Mouse (Mus musculus): ENCODE data around the gene Arhgap15. TPM values are rescaled to one million over a fixed set of nuclear protein-coding genes. Genes with fewer than 3 reads are reported as not detected.
A peak's percentile ranks its signal among the peaks of the same experiment; 100 is the strongest.

Gene Arhgap15
- polyA plus RNA-seq, 1 experiment from 2014 or later: 0.38 TPM

- Histone ChIP-seq H3K4me3 (replicated peaks) (no peak overlapping the region), H3K4me1 (no peaks in the 10 kb centered on the region), H3K36me3 (replicated peaks) (no peaks in the 10 kb centered on the region), H3K9ac (no peak overlapping the region), H3K4me2 (no peak overlapping the region), H3K27ac (no peak overlapping the region), H3K27me3 (no peaks in the 10 kb centered on the region), H3K9me3 (no peaks in the 10 kb centered on the region)
- WGBS: 88% methylated on average over 5 of the region's 5 CpGs
- no peak for ATAC-seq (ENCODE audit: low FRiP score)
Observed at GRCm38 (mm10) chr2:43841644-43842043, 93.0 kb downstream of the Arhgap15 start.

- Histone ChIP-seq H3K27me3 (no peaks in the 10 kb centered on the region), H3K36me3 (replicated peaks) (no peaks in the 10 kb centered on the region), H3K9me3 (no peaks in the 10 kb centered on the region), H3K4me1 (no peaks in the 10 kb centered on the region), H3K27ac (no peak overlapping the region), H3K4me3 (replicated peaks) (no peak overlapping the region), H3K4me2 (no peak overlapping the region), H3K9ac (no peak overlapping the region)
- ATAC-seq (ENCODE audit: low FRiP score): no peak
- 64% methylated on average over 3 of the region's 3 CpGs for WGBS
Observed at GRCm38 (mm10) chr2:43851195-43851594, 102.6 kb downstream of the Arhgap15 start.

- H3K9ac ChIP-seq: no peak overlapping the region
- no peak for ATAC-seq (ENCODE audit: low FRiP score)
- H3K9me3 ChIP-seq: no peaks in the 10 kb centered on the region
- H3K36me3 ChIP-seq (replicated peaks): no peaks in the 10 kb centered on the region
- no peaks in the 10 kb centered on the region for H3K4me1 ChIP-seq
- WGBS: 64% methylated on average over 5 of the region's 5 CpGs
- no peaks in the 10 kb centered on the region for H3K27me3 ChIP-seq
- no peak overlapping the region for H3K4me2 ChIP-seq
- no peak overlapping the region for H3K4me3 ChIP-seq (replicated peaks)
- H3K27ac ChIP-seq: no peak overlapping the region
Observed at GRCm38 (mm10) chr2:43862709-43863108, 114.1 kb downstream of the Arhgap15 start.

GRCm38 (mm10) chr2:43902403-43902973, 153.9 kb downstream of the Arhgap15 start:
- Histone ChIP-seq H3K9me3 (no peaks in the 10 kb centered on the region), H3K4me3 (replicated peaks) (no peak overlapping the region), H3K4me1 (no peaks in the 10 kb centered on the region), H3K27ac (no peak overlapping the region), H3K27me3 (no peaks in the 10 kb centered on the region), H3K36me3 (replicated peaks) (no peaks in the 10 kb centered on the region), H3K9ac (no peak overlapping the region), H3K4me2 (no peak overlapping the region)
- ATAC-seq (ENCODE audit: low FRiP score): peak; percentile 93
- WGBS: 24% methylated on average over 7 of the region's 7 CpGs

GRCm38 (mm10) chr2:43907496-43907895, 158.9 kb downstream of the Arhgap15 start:
- H3K36me3 ChIP-seq (replicated peaks): no peaks in the 10 kb centered on the region
- ATAC-seq (ENCODE audit: low FRiP score): no peak
- H3K4me1 ChIP-seq: no peaks in the 10 kb centered on the region
- H3K9ac ChIP-seq: no peak overlapping the region
- WGBS: 95% methylated on average over 5 of the region's 5 CpGs
- no peaks in the 10 kb centered on the region for H3K9me3 ChIP-seq
- no peak overlapping the region for H3K4me2 ChIP-seq
- no peak overlapping the region for H3K27ac ChIP-seq
- H3K27me3 ChIP-seq: no peaks in the 10 kb centered on the region
- H3K4me3 ChIP-seq (replicated peaks): no peak overlapping the region

GRCm38 (mm10) chr2:43914104-43914503, 165.5 kb downstream of the Arhgap15 start:
- Histone ChIP-seq H3K9me3 (no peaks in the 10 kb centered on the region), H3K36me3 (replicated peaks) (no peaks in the 10 kb centered on the region), H3K4me2 (no peak overlapping the region), H3K4me3 (replicated peaks) (no peak overlapping the region), H3K4me1 (no peaks in the 10 kb centered on the region), H3K27ac (no peak overlapping the region), H3K9ac (no peak overlapping the region), H3K27me3 (no peaks in the 10 kb centered on the region)
- ATAC-seq (ENCODE audit: low FRiP score): no peak
- 91% methylated on average over 6 of the region's 6 CpGs for WGBS

- H3K4me3 ChIP-seq (replicated peaks): no peak overlapping the region
- no peaks in the 10 kb centered on the region for H3K36me3 ChIP-seq (replicated peaks)
- H3K4me2 ChIP-seq: no peak overlapping the region
- H3K4me1 ChIP-seq: no peaks in the 10 kb centered on the region
- 91% methylated on average over 5 of the region's 5 CpGs for WGBS
- H3K27me3 ChIP-seq: no peaks in the 10 kb centered on the region
- no peak overlapping the region for H3K9ac ChIP-seq
- H3K9me3 ChIP-seq: no peaks in the 10 kb centered on the region
- H3K27ac ChIP-seq: no peak overlapping the region
- no peak for ATAC-seq (ENCODE audit: low FRiP score)
Observed at GRCm38 (mm10) chr2:43923863-43924340, 175.3 kb downstream of the Arhgap15 start.

- H3K36me3 ChIP-seq (replicated peaks): no peaks in the 10 kb centered on the region
- H3K4me2 ChIP-seq: no peak overlapping the region
- H3K27ac ChIP-seq: no peak overlapping the region
- H3K4me1 ChIP-seq: no peaks in the 10 kb centered on the region
- no peak overlapping the region for H3K9ac ChIP-seq
- no peak overlapping the region for H3K4me3 ChIP-seq (replicated peaks)
- H3K27me3 ChIP-seq: no peaks in the 10 kb centered on the region
- ATAC-seq (ENCODE audit: low FRiP score): no peak
- no peaks in the 10 kb centered on the region for H3K9me3 ChIP-seq
- WGBS: 87% methylated on average over 3 of the region's 3 CpGs
Observed at GRCm38 (mm10) chr2:43931687-43932086, 183.1 kb downstream of the Arhgap15 start.

- no peaks in the 10 kb centered on the region for H3K27me3 ChIP-seq
- 92% methylated on average over 5 of the region's 5 CpGs for WGBS
- no peak overlapping the region for H3K27ac ChIP-seq
- H3K4me2 ChIP-seq: no peak overlapping the region
- no peaks in the 10 kb centered on the region for H3K9me3 ChIP-seq
- no peaks in the 10 kb centered on the region for H3K36me3 ChIP-seq (replicated peaks)
- H3K9ac ChIP-seq: no peak overlapping the region
- no peaks in the 10 kb centered on the region for H3K4me1 ChIP-seq
- no peak for ATAC-seq (ENCODE audit: low FRiP score)
- no peak overlapping the region for H3K4me3 ChIP-seq (replicated peaks)
Observed at GRCm38 (mm10) chr2:43939196-43939595, 190.6 kb downstream of the Arhgap15 start.

GRCm38 (mm10) chr2:43945679-43946078, 197.1 kb downstream of the Arhgap15 start:
- H3K4me1 ChIP-seq: no peaks in the 10 kb centered on the region
- 96% methylated on average over 2 of the region's 2 CpGs for WGBS
- no peaks in the 10 kb centered on the region for H3K36me3 ChIP-seq (replicated peaks)
- ATAC-seq (ENCODE audit: low FRiP score): no peak
- H3K27ac ChIP-seq: no peak overlapping the region
- no peak overlapping the region for H3K4me3 ChIP-seq (replicated peaks)
- no peaks in the 10 kb centered on the region for H3K27me3 ChIP-seq
- no peaks in the 10 kb centered on the region for H3K9me3 ChIP-seq
- no peak overlapping the region for H3K9ac ChIP-seq
- no peak overlapping the region for H3K4me2 ChIP-seq

- ATAC-seq (ENCODE audit: low FRiP score): no peak
- Histone ChIP-seq H3K36me3 (replicated peaks) (no peaks in the 10 kb centered on the region), H3K4me3 (replicated peaks) (no peak overlapping the region), H3K27me3 (no peaks in the 10 kb centered on the region), H3K27ac (no peak overlapping the region), H3K4me1 (no peaks in the 10 kb centered on the region), H3K4me2 (no peak overlapping the region), H3K9me3 (no peaks in the 10 kb centered on the region), H3K9ac (no peak overlapping the region)
- 85% methylated on average over 13 of the region's 13 CpGs for WGBS
Observed at GRCm38 (mm10) chr2:43949775-43950492, 201.3 kb downstream of the Arhgap15 start.

GRCm38 (mm10) chr2:43950741-43951140, 202.1 kb downstream of the Arhgap15 start:
- 77% methylated on average over 6 of the region's 6 CpGs for WGBS

GRCm38 (mm10) chr2:43959189-43959588, 210.6 kb downstream of the Arhgap15 start:
- ATAC-seq (ENCODE audit: low FRiP score): no peak
- no peaks in the 10 kb centered on the region for H3K9me3 ChIP-seq
- no peak overlapping the region for H3K27ac ChIP-seq
- H3K4me1 ChIP-seq: no peaks in the 10 kb centered on the region
- no peaks in the 10 kb centered on the region for H3K36me3 ChIP-seq (replicated peaks)
- no peaks in the 10 kb centered on the region for H3K27me3 ChIP-seq
- no peak overlapping the region for H3K9ac ChIP-seq
- no peak overlapping the region for H3K4me3 ChIP-seq (replicated peaks)
- no peak overlapping the region for H3K4me2 ChIP-seq

More at GRCm38 (mm10) chr2:43950741-43951140, 202.1 kb downstream of the Arhgap15 start:
- H3K4me1 ChIP-seq: no peaks in the 10 kb centered on the region
- no peaks in the 10 kb centered on the region for H3K27me3 ChIP-seq
- no peak for ATAC-seq (ENCODE audit: low FRiP score)
- H3K9ac ChIP-seq: no peak overlapping the region
- H3K4me3 ChIP-seq (replicated peaks): no peak overlapping the region
- no peaks in the 10 kb centered on the region for H3K36me3 ChIP-seq (replicated peaks)
- no peaks in the 10 kb centered on the region for H3K9me3 ChIP-seq
- H3K4me2 ChIP-seq: no peak overlapping the region
- no peak overlapping the region for H3K27ac ChIP-seq
